Mouse (Mus musculus) G1E (cell line): ENCODE measurements around the gene Ccdc47.

Source experiments
- CTCF ChIP-seq: IDR thresholded peaks from 2 replicates; pipeline ENCODE4 v1.5.1; 2012; ENCODE audit warnings: low read depth, low read length, inconsistent platforms, mixed read lengths
- TAL1 ChIP-seq: conservative IDR thresholded peaks from 2 replicates; pipeline ENCODE4 v1.6.1; 2012; ENCODE audit warnings: low read depth, low read length, inconsistent platforms, mixed read lengths

- TF ChIP-seq CTCF (no peak), TAL1 (no peak)
These were observed 42.9 kb downstream of the Ccdc47 start for GRCm38 (mm10) chr11:106173228-106173627.
